Mouse (Mus musculus): ENCODE measurements around the gene Ccdc170.

DNA sequence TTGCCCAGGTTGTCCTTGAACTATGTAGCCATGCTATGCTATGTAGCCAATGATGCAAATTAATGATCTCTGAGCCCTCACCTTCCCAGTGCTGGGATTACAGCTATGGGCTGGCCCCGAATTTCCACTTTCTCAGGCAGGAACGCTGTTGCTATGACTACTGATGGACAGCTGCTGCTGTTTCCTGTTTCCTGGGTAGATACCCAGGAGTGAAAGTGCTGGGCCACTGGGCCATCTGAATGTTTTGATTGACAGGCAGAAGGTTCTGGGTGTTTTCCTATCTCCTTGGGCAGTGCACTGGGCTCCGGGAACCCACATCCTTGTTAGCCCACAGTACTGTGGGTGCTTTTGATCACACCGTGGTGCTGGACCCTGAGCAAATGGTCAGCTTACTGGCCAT is 25.9 kb upstream of the Ccdc170 start:
- TF ChIP-seq FLI1 (IDR thresholded peaks at IDR 0.05; ENCODE audit: low read length) (no peak), GATA1 (IDR thresholded peaks at IDR 0.05; ENCODE audit: borderline replicate concordance, low read length) (0 out of 3 replicates have a peak, but pooled peaks have one; percentile 23)
